Mouse (Mus musculus): Measurements from ENCODE around the gene Wfs1.
A peak's percentile ranks its signal among the peaks of the same experiment; 100 is the strongest.
"Not testable (repeated sequence)": the region's sequence is repeated elsewhere in the genome, so short reads cannot be mapped to it uniquely, and the experiment has no call there.

Gene Wfs1

DNA sequence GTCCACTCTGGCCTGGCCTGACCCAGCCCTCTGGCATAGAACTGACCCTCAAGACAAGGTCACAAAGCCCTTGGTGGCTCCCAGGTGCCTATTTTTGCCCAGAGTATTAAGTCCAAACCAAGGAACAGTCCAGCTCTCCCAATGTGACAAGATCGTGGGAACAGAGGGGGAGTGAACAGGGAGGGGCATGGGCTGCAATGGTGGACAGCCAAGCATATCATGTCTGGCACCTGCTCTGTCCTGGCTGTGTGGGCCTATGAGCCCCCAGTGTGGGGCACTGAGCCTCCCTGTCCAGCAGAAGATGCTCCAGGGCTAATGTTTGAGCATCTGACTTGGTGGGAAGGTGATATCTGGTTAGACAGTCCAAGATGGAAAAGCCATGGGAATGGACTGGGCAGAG lies 2.4 kb downstream of the Wfs1 start:
- no peak for DNase-seq

DNA sequence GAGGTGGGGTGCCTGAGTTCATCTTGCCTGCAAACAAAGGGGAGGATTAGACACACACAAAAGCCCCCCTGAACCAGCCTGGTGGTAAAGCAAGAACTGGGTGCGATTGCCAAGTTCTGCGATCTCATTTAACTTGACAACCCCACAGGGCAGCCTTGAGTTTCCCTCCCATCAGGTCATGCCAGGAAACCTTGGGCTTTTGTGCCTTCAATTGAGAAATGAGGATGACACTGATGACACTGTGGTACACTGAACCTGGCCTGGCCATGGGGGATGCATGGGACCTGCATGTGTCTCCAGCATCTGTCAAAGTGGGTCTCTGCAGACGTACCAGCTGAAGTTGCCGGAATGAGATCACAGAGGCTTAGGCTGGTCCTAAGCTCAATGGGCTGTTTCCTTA lies 6.7 kb downstream of the Wfs1 start:
- DNase-seq, result no peak

DNA sequence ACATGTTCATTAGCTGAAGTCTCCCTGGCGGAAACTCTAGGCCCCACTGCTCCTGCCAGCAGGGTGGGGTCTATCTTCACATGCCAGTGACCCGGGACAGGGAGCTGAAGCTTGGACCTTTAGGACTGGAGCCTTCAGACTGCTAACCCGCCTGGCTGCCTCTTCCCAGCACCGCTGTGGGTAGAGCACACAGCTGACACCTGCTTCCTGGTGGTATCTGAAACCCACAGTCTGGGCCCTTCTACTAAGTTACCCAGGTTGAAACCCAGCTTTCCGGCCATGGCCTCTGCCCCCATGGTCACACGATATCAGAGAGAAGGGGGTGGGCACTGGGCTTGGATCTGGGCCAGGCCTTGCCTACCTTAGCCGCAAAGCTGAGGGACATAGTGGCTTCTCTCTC lies 9.4 kb downstream of the Wfs1 start:
- DNase-seq, result no peak

DNA sequence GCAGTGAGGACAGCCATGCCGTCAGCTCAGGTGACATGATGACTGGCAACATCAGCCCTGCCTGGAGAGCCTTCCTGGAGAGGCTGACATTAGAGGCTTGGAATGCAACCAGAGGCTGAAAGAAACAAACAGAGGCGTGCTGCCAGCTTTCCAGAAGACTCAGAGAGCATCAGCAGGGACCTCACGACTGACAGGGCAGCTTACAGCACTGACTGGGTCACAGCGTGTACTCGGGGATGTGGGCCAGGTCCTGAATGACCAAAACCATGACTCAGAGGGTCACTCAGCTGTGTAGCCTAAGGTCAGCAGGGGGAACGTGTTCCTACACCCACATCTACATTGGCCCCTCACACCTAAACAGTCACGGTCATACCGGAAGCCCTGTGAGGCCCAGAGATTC lies 10.0 kb downstream of the Wfs1 start:
- DNase-seq, result no peak

DNA sequence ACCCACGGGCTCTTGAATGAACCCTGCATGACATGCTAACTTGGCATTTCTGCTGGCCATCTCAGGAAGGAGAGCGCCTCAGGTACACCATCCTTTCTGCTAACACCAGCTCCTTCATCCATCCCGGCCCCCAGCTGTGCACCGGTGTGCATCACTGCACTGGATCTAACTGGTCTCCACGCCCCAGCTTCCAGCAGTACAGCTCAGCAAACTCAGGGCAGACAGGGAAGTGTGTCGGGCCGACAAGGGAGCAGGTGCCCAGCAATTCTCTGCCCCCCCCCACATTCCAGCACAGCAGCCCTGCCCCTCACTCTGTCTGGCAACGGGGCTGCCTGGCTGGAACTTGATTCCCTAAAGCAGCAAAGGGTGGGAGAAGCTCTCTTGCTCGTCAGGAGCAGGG lies 11.2 kb downstream of the Wfs1 start:
- no peak for DNase-seq

DNA sequence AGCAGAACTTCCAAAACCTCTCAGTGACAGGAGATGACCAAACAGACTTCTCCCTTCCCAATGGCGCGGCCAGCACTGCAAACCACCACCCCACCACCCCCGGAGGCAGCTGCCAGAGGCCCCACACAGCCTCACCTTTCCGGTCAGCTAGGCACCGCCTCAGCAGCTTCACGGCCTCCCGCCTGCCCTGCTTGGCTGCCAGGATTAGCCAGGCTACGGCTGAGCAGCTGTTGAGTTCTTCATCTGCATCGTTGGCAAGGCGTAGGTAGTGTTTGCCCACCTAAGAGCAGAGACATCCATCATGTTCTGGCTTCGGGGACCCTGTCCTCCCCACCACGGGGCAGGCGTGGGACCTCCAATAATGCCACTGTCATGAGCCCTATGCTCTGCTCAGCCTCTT lies 13.7 kb downstream of the Wfs1 start:
- no peak for DNase-seq

DNA sequence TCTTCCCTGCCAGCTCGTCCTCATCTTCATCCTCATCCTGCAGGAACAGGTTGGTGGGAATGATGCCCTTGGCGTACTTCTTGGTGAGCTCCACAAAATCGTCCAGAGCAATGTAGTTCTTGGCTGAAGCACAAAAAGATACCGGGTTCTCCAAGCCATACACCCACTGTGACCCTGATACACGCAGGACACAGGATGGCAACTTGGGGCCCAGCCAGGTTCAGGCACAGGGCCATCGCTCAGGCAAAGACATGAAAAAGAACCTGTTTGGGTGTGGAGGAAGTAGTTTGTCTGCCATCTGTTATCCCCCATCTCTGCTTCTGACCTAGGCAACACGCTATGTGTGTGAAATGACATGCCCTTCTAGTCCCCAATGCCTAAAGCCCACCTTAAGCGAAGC lies 17.4 kb downstream of the Wfs1 start:
- DNase-seq, result no peak

DNA sequence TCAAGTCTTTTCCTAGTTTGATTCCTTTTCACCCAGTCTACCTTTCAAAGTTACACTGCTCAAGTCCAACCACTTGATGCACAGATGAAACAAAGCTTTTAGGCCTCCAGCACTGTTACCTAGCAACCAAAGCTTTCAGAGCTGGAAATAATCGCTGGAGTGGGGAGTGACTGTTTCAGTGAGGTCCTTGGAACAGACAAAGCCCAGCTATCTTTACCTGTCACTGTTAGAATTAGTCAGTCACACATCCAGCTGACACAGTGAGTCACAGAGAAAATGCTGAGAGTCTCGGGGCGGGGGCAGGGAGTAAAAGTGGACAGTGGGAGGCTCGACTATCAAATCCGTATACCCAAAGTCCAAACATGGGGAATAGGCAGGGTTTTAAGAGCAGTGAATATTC lies 28.5 kb downstream of the Wfs1 start:
- DNase-seq, result peak in 1 of 2 experiments; percentile 3

DNA sequence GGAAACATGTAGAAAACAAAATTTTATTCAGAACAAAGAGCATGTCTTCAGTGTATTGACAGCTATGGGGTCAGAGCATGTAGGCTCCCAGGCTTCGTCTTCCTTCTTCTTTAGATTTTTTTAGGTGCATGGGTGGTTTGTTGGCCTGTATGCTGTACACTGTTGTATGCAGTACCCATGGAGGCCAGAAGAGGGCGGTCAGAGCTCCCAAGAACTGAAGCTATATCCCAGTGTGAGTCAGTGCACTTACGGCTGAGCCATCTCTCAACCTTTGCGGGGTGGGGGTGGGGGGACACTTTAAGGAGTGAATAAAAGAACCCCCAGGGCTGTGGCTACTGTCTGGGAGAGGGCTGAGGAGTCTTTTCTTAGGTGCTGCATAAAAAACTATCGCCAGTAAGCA lies 30.2 kb downstream of the Wfs1 start:
- peak; percentile 54 to 86 for DNase-seq

DNA sequence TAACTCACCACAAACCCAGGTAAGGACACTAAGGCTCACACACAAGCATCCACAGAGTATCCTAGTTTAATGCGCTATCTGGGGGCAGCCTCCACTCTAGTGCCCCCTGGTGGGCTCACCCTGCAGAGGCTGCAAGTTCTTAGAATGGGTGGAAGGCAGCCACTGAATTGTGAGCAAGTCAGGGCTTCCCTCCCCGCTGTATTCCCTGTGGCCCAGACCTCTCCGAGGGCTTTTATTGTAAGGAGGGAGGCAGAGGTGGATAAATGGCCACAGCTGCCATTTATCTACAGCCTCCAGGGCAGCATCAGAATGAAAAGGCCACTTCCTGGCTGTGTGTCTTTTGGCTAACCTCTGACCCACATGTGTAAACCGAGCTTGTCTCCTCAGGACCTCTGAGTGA lies 33.6 kb downstream of the Wfs1 start:
- peak in 1 of 2 experiments; percentile 59 for DNase-seq

DNA sequence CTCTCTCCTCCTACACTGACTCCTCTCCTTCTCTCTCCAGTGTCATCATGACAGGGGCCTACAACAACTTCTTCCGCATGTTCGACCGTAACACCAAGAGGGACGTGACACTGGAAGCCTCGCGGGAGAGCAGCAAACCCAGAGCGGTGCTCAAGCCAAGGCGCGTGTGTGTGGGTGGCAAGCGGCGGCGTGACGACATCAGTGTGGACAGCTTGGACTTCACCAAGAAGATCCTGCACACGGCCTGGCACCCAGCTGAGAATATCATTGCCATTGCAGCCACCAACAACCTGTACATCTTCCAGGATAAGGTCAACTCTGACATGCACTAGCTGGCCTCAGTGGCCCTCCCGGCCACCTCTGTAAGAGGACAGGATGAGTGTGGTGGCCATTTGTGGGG lies 36.7 kb downstream of the Wfs1 start:
- DNase-seq, result no peak

DNA sequence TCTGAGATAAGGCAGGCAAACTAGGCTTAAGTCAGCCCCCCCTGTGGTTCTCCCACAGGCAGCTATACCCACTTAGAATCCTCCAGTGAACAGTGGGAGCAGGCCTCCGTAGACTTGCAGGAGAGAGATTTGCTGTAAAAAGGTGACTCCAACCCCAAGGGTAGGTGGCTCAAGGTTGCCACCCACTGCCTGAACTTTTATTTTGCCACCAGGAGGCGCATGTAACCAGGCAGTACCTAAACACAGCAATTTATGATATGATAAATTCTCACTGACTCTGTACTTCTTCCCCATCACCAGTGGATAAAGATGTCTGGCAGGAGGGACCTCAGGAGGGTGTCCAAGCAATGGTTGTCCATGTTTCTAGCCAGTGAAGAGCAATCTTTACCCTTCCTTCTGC lies 38.1 kb downstream of the Wfs1 start:
- peak in 1 of 2 experiments; percentile 37 for DNase-seq

DNA sequence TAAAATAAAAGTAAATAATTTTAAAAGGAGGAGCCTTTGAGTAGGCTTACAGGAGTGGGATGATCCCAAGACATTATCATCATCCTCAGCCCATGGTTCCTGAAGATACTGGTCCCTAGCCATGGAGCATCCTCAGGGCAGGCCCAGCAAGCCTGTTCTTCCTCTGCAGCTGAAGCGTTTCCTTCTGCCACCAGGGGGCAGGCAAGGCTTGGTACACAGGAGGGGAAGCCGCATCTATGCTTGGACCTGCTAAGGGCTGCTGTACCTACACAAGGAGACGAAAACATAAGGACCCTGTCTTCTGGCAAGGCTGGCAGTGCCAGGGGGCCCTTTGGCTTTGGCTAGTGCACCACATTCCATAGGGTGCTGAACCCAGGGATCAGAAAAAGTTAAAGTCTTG lies 40.2 kb downstream of the Wfs1 start:
- DNase-seq, result peak; percentile 60 to 92

DNA sequence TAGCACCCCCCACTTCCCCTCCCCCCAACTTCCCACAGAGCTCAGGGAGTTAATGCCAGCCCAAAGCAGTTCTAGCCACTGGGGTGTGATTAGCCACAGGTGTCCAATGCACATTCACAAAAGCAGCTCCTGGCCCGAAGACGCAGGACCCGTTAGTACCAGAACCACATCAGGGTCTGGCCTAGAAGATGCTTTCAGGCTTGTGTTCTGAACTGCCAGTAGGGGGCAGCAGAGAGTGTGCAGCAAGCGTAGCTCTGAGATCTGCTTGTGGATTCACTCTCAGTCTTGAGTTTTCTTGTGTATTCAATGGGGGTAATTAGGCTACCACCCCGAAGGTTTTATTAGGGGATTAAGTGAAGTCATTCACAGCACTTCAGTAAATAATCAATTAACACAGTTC lies 42.6 kb downstream of the Wfs1 start:
- peak; percentile 29 to 84 for DNase-seq

DNA sequence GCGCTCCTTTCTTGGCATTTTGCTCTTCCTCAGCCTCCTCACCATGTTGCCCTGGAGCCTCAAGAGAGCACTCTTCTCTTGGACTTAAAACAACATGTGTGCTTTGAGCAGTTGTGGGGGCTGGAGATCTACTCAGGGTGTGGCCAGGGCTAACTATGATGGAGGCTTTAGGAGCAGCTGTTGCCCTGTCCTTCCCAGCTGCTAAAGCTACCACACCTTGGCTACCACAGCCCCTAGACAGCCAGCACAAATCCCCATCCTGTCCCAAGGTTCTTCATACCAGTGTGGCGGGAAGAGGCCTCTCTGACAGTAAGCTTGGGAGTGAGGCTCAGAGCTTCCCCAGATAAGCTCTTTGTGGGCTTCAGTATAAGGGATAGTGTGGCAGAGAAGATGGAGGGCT lies 43.3 kb downstream of the Wfs1 start:
- no peak for DNase-seq

DNA sequence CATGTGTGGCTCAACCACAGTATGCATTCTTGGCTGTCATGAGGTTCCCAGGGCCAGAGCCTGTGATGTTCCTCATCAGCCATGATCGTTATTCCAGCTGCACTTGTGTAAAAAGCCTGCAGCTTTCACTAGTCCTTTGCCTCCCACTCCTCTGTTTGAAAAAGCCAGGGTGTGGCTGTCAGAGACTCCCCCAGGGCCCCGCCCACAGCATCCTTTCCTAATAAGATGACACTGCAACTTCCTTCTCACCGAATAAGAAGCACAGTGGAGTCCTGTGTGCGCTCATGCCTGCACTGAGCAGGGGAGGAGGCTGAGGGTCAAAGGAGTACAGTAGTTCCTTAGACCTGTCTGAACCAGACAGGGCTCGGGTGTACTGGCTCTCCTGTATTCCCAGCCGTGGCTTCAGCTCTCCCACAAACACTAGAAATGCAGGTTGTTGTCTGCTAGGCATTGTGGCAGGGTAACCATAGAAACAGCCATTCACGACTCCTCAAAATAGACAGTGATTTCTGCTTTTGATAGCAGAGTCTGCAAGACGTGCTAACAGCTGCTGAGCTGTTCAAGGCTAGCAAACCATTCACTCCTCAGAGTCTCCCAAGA lies 43.8 kb downstream of the Wfs1 start:
- DNase-seq, result no peak

DNA sequence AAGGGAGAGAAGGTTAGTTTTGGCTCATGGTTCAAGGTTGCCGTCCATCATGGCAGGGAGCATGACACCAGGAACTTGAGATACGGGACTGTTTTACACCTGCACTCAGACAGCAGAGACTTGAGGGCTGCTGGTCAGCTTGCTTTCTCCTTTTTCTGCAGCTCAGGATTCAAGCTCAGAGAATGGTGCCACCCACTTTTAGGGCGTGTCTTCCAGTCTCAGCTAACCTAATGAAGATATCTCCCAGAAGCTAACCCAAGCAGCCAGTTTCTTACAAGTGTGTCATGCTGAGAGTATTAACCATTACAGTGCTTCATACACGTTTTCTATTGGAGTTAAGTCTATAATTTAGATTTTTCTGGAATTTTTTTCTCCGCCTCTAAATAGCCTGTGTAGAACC lies 44.5 kb downstream of the Wfs1 start:
- no peak for DNase-seq

DNA sequence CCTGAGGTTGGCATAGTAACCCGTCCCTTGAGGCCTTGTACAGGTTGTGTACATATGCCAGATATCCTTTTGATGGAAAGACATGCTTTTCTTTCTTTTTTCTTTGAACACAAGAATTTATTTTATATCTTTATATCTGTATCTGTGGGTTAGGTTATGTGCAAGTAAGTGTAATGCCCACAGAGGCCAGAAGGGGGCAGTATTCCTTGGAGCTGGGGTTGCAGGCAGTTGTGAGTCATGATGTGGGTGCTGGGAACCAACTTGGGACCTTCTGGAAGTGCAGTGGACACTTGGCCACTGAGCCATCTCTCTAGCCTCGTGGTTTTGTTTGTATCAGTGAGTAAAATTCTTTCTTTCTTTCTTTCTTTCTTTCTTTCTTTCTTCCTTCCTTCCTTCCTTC lies 46.6 kb downstream of the Wfs1 start:
- DNase-seq, result no peak

DNA sequence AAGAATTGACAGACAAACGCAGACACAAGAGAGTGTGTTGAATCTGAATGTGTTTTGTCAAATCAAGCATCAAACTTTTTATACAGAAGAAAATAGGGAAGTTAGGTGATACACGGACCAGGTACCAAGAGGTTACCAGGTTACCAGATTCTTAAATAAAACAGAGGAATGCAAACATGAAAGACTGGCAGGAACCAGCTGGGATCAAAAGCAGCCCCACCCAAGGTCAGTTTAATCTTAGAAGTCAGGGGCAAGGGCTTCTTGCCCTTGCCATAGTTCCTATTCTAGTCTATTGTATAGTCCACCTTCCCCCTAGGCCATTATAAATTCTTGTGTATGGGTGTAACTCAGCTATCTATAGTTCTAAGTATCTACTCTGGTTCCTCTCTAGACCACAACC lies 50.0 kb downstream of the Wfs1 start:
- not testable (repeated sequence) for DNase-seq

DNA sequence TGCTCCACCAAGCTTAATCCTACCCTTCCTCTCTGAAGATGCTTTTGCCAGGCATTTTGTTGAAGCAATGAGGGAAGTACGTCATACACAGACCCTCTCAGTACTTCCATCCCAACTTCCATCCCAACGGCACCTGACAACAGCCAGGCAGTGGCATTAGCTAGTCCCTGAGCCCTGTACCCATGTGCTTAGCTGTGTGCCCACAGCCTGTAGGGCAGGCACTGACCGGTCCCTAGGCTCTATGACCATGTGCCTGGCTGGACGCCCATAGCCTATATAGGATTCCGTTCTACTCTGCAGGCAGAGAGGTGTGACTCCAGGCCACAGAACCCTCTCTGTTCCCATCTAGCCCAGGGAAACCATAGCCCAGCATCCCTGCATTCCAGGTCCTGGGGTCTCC lies 51.0 kb downstream of the Wfs1 start:
- DNase-seq, result no peak

DNA sequence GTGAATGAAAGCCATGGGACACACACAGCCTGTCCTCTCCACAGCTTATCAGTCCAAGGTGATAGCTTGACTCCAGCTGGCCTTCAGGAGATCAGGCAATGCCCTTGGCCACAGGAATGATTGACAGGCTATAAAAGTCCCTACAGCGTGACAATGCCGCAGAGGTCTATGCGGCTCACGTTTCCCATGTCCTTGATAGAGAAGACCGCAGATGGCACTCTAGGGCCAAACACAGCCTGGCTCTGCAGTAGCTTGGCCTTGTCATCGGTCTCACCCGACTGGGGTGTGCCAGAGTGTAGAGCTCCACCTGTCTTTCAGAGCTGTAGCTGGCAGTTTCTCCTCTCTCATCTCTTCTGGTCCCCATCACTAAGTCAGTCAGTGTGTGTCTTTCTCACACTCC lies 52.5 kb downstream of the Wfs1 start:
- DNase-seq, result no peak

DNA sequence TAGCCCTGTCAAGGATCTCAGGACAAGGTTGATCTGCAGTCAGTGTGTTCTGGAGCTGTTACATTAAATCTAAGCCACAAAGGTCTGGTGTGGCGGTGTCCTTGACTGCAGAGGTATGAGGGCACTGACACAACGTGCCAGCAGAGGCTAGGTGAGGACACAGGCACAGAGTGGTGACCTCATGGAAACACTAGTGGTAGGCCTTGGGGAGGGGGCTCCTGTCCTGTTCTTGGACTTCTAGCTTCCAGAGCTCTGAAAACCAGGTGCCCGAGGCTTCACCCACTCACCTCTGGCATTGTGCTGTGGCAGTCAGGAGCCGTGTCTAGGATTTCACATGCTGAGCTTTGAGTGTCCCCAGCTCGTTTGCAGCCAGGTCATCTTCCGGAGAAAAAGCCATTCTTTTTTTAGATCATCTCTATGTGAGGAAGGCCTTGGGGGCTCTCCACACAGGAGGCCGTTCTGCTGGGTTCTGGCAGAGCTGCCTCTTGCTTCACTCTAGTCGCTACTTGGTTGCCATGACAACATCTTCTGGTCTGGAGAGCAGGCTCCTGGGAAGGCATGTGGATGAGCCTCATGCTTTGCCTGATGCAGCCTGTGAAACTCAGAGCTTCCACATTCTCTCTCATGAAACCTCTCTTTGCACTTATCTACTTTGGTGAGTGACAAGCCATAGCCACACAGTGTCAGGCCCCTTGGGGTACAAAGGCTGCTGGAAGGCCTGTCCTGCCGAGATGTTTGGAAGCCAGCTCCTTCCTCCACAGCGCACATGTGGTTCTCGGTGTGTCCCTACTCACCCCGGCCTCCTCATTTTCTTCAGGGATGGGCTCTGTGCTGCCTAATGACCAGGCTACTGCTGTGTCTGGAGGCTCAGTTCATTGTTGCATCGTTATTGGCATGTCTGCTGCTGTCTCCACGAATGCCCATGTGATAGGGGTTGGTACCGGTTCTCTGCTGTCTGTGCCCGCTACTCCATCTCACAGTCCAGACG lies 53.2 kb downstream of the Wfs1 start:
- DNase-seq, result no peak

DNA sequence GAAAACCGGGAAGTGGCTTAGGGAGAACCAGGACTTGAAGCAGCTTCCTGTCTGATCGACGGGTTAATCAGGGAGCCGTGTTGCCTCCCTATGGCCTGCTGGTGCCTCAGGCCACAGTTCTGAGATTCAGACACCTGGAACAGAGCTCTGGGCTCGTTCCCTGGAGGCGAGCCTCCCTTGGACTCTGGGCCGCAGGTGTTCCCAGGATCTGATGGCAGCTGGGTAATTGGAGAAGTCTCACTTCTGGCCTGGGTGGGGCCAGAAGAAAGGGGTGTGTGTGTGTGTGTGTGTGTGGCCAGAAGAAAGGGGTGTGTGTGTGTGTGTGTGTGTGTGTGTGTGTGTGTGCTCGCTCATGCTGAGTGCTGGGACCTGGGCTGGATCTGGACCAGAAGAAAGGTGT lies 55.6 kb downstream of the Wfs1 start:
- DNase-seq, result no peak

DNA sequence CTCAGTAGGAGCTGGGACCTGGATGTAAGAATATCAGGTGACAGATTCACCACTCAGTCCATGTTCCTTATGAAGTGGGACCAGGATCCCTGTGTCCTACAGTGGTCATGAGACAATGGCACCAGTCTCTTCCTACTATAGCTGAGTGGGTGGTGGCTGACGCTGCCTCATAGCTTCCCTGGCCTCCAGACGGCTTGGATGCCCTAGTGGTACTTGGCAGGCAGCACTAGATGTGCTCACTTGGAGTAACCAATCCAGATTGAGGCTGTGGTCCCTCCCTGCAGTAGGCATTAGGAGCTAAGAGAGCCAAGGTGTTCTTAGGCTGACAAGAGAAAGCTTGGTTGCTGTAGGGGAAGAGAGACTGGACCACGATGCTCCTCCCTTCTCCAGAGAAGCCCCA lies 59.6 kb downstream of the Wfs1 start:
- no peak for DNase-seq

DNA sequence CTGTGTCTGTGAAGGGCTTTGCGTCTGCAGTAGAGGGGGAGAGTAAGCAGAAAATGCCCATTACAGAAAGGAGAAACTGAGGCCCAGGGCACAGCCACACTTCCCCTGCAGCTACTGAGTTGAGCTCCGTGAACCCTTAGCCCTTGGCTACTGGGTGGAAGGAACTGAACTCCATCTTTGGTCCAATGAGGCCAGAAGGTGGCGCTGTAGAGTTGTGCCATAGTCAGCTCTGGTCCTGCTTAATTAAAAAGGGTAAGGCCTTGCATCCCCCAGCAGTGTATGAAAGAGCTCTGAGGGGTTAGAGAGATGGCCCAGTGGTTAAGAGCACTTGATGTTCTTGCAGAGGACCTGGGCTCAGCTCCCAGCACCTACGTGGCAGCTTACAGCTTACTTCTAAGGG lies 60.3 kb downstream of the Wfs1 start:
- peak in 1 of 2 experiments; percentile 21 for DNase-seq

Measured in kidney, postnatal 36 days (tissue).